In the genomic region with DNA sequence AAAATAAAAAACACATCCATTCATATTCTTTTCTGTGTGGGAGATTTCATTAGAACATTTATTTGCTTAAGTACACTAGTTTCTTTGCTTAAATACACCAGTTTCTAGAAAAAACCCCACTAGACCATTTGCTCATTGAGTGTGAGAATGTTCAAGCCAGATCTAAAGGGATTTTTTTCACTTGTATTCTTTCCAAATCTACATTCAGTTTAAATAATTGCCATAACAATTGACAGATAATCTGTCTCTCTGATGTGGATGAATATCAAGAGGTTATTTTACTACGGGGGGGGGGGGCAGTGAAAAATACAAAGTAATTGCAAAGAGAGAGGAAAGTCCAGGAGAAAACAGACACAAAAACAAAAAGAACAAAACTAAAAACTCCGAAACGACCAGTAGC, we compare ENCODE assay signal across 8 mouse cellular contexts. TPM values are rescaled to one million over a fixed set of nuclear protein-coding genes. Genes with fewer than 3 reads are reported as not detected.
A peak's percentile ranks its signal among the peaks of the same experiment; 100 is the strongest.
DNase-seq lines count a peak whose midpoint lies in the region; ATAC-seq and TF ChIP-seq lines count a peak whose summit lies in the region.

No protein-coding gene starts in this region.

- peak overlapping the region; percentile 99 for H3K9ac ChIP-seq in hindbrain, embryonic 16.5 days (ENCODE audit: low read depth, low read length)
- H3K9ac ChIP-seq in midbrain, postnatal 0 days (replicated peaks; ENCODE audit: low read length, poor library complexity, severe bottlenecking) = peak overlapping the region; percentile 97

- WGBS in hindbrain, embryonic 16.5 days = 0% methylated on average over 3 of the region's 3 CpGs
- 1% methylated on average over 3 of the region's 3 CpGs for WGBS in midbrain, postnatal 0 days

- DNase-seq in left cerebral cortex, adult 2 months (ENCODE audit: extremely low spot score in 1 of 2, low spot score in 2 of 2) = no peak
- no peak for DNase-seq in left cerebral cortex, postnatal 4 days
- DNase-seq in midbrain, postnatal 0 days (ENCODE audit: low spot score) = no peak
- no peak for DNase-seq in left cerebral cortex, adult 8-10 months (ENCODE audit: low spot score in 2 of 2)
- DNase-seq in kidney, postnatal 10 days = no peak
- no peak for DNase-seq in gastrocnemius, postnatal 10 days

- H3K4me2 ChIP-seq in hindbrain, embryonic 16.5 days (ENCODE audit: low read length) = peak overlapping the region; percentile 72
- peak overlapping the region; percentile 71 for H3K4me2 ChIP-seq in midbrain, postnatal 0 days (ENCODE audit: low read depth, low read length, poor library complexity, severe bottlenecking)

- intact Hi-C loops in left cerebral cortex, adult 2 months (cut with DNase I) = loop anchor here (1.0 to 5.0 kb wide), 5 partner anchors 38 to 226 kb away; a partner anchor contains a TSS
- intact Hi-C loops in left cerebral cortex, postnatal 4 days (cut with DNase I) = loop anchor here (5.0 kb wide), 1 partner anchor 190 kb away; no protein-coding TSS in a partner anchor

- ATAC-seq in hindbrain, embryonic 16.5 days = no peak
- ATAC-seq in midbrain, postnatal 0 days (ENCODE audit: low FRiP score) = no peak

- H3K4me3 ChIP-seq in left cerebral cortex, adult 2 months = peak overlapping the region; percentile 77
- peak overlapping the region; percentile 66; the same call in 1 of the 2 replicates for H3K4me3 ChIP-seq in cortical plate, adult 2 months (ENCODE audit: insufficient read depth, low read length)
- peak overlapping the region; percentile 91 for H3K4me3 ChIP-seq in hindbrain, embryonic 16.5 days (ENCODE audit: low read length)
- H3K4me3 ChIP-seq in midbrain, postnatal 0 days (ENCODE audit: low read depth, low read length) = peak overlapping the region; percentile 91

- peak overlapping the region; percentile 95 for H3K27ac ChIP-seq in left cerebral cortex, adult 2 months
- H3K27ac ChIP-seq in cortical plate, adult 2 months (ENCODE audit: insufficient read depth, low read length) = peak overlapping the region; percentile 90; the same call in 1 of the 2 replicates
- peak overlapping the region; percentile 100 for H3K27ac ChIP-seq in hindbrain, embryonic 16.5 days (ENCODE audit: low read depth, low read length)
- H3K27ac ChIP-seq in midbrain, postnatal 0 days (ENCODE audit: low read depth, low read length) = peak overlapping the region; percentile 100

- no peak for TF ChIP-seq CTCF in left cerebral cortex, adult 2 months (IDR thresholded peaks at IDR 0.05)
- TF ChIP-seq CTCF in cortical plate, adult 2 months (IDR thresholded peaks at IDR 0.05; ENCODE audit: extremely low read depth, insufficient read depth, low read length) = no peak
- no peak for TF ChIP-seq CTCF in midbrain, postnatal 0 days (IDR thresholded peaks at IDR 0.05)

- no peak for TF ChIP-seq POLR2A in cortical plate, adult 2 months (IDR thresholded peaks at IDR 0.05; ENCODE audit: extremely low read depth, insufficient read depth, low read length)

- H3K4me1 ChIP-seq in cortical plate, adult 2 months (ENCODE audit: control insufficient read depth, insufficient read depth, low read length) = no peaks in the 10 kb centered on the region; the same call in 1 of the 2 replicates
- H3K4me1 ChIP-seq in hindbrain, embryonic 16.5 days (ENCODE audit: control insufficient read depth, insufficient read depth, low read depth, low read length) = peaks cover 5% of the 10 kb centered on the region
- no peaks in the 10 kb centered on the region for H3K4me1 ChIP-seq in midbrain, postnatal 0 days (ENCODE audit: insufficient read depth, low read length)

- no peaks in the 10 kb centered on the region for H3K27me3 ChIP-seq in hindbrain, embryonic 16.5 days (replicated peaks; ENCODE audit: control insufficient read depth, insufficient read depth, low read length)
- H3K27me3 ChIP-seq in midbrain, postnatal 0 days (ENCODE audit: insufficient read depth, low read length) = no peaks in the 10 kb centered on the region

- no peaks in the 10 kb centered on the region for H3K36me3 ChIP-seq in hindbrain, embryonic 16.5 days (ENCODE audit: control insufficient read depth, insufficient read depth, low read length)
- H3K36me3 ChIP-seq in midbrain, postnatal 0 days (ENCODE audit: insufficient read depth, low read length) = no peaks in the 10 kb centered on the region

- H3K9me3 ChIP-seq in hindbrain, embryonic 16.5 days (ENCODE audit: control insufficient read depth, low read length) = no peaks in the 10 kb centered on the region
- H3K9me3 ChIP-seq in midbrain, postnatal 0 days (ENCODE audit: low read length) = no peaks in the 10 kb centered on the region

RNA-seq across cellular contexts. Expression of a gene that starts 0.6 kb away (rescaled TPM):
- 1 to 10 TPM; 6.4 to 7.7 TPM for total RNA-seq in left cerebral cortex, adult 2 months (2021)
- 10 to 100 TPM; 30.8 to 31.7 TPM for total RNA-seq in left cerebral cortex, postnatal 4 days (2021)
- polyA plus RNA-seq in cortical plate, adult 2 months (2012; rRNA removed) = 3.7 and 3.8 TPM in 2 replicates
- 12.0 and 12.1 TPM in 2 replicates for polyA plus RNA-seq in hindbrain, embryonic 16.5 days (2015; fragmentation: Nextera tagmentation; extraction: Ambion mirVana)
- total RNA-seq in midbrain, postnatal 0 days (2014; rRNA removed) = 33.0 and 48.9 TPM in 2 replicates
- 9.3 and 12.0 TPM in 2 replicates for polyA plus RNA-seq in midbrain, postnatal 0 days (2015; fragmentation: Nextera tagmentation; extraction: Ambion mirVana)
- 1 to 10 TPM; 4.6 to 7.5 (median 7.2) TPM for total RNA-seq in left cerebral cortex, adult 8-10 months (2022)
- total RNA-seq in gastrocnemius, postnatal 10 days (2021) = 10 to 100 TPM; 23.4 to 30.2 TPM
